In genomic region chr1:94183876-94184275, GRCm38 (mm10) we compare ENCODE assay signal across 24 mouse cellular contexts.
DNase-seq lines count a peak whose midpoint lies in the region; ATAC-seq and TF ChIP-seq lines count a peak whose summit lies in the region.
"Had no signal": no experiment of that assay in that cellular context is flagged by ENCODE, and none has a peak within 500 bp of the region (broad histone marks: within the 10 kb centered on the region; RNA-seq: fewer than 3 reads in every experiment).

No protein-coding gene starts in this region.

- intact Hi-C loops in left cerebral cortex, postnatal 25 days (cut with DNase I) = loop anchor here (5.0 kb wide), 1 partner anchor 863 kb away; no protein-coding TSS in a partner anchor
- intact Hi-C loops in gastrocnemius, postnatal 36 days (cut with DNase I) = no loop called here

- H3K4me2 ChIP-seq in forebrain, embryonic 16.5 days (ENCODE audit: low read length) = no peak overlapping the region
- H3K4me2 ChIP-seq: hindbrain, embryonic 14.5 days; intestine, embryonic 15.5 days; kidney, embryonic 15.5 days; limb, embryonic 12.5 days; liver, embryonic 12.5 days; neural tube, embryonic 15.5 days had no signal

- H3K4me3 ChIP-seq in layer of hippocampus, adult 2 months = no peak overlapping the region
- H3K4me3 ChIP-seq in forebrain, embryonic 16.5 days (replicated peaks; ENCODE audit: low read length) = no peak overlapping the region
- H3K4me3 ChIP-seq: heart, adult 2 months; intestine, embryonic 15.5 days; kidney, embryonic 15.5 days; limb, embryonic 12.5 days; liver, embryonic 12.5 days; megakaryocyte, embryonic 14.5 days; neural tube, embryonic 15.5 days had no signal

- ATAC-seq in forebrain, embryonic 16.5 days = peak; percentile 86
- ATAC-seq: intestine, embryonic 15.5 days; liver, embryonic 12.5 days had no signal

- WGBS in forebrain, embryonic 16.5 days = 49% methylated on average over 2 of the region's 2 CpGs

- no peak for TF ChIP-seq CTCF in layer of hippocampus, adult 2 months (conservative IDR thresholded peaks at IDR 0.05)
- TF ChIP-seq CTCF in brain, embryonic 14.5 days (IDR thresholded peaks at IDR 0.05; ENCODE audit: borderline replicate concordance, extremely low read depth, insufficient read depth, insufficient read length) = no peak

- no peak overlapping the region for H3K27ac ChIP-seq in layer of hippocampus, adult 2 months
- no peak overlapping the region for H3K27ac ChIP-seq in forebrain, embryonic 16.5 days (ENCODE audit: low read length)
- H3K27ac ChIP-seq: heart, adult 2 months; hindbrain, embryonic 14.5 days; intestine, embryonic 15.5 days; kidney, embryonic 15.5 days; limb, embryonic 12.5 days; liver, embryonic 12.5 days; neural tube, embryonic 15.5 days had no signal

- no peaks in the 10 kb centered on the region for H3K27me3 ChIP-seq in forebrain, embryonic 16.5 days (replicated peaks; ENCODE audit: control insufficient read depth, insufficient read depth, low read length)
- H3K27me3 ChIP-seq: intestine, embryonic 15.5 days; kidney, embryonic 15.5 days; limb, embryonic 12.5 days; liver, embryonic 12.5 days; megakaryocyte, embryonic 14.5 days; neural tube, embryonic 15.5 days had no signal

- H3K9ac ChIP-seq in forebrain, embryonic 16.5 days (replicated peaks; ENCODE audit: low read depth, low read length) = no peak overlapping the region
- H3K9ac ChIP-seq: hindbrain, embryonic 14.5 days; intestine, embryonic 15.5 days; kidney, embryonic 15.5 days; limb, embryonic 12.5 days; liver, embryonic 12.5 days; neural tube, embryonic 15.5 days had no signal

- no peaks in the 10 kb centered on the region for H3K36me3 ChIP-seq in forebrain, embryonic 16.5 days (ENCODE audit: control insufficient read depth, insufficient read depth)
- H3K36me3 ChIP-seq: intestine, embryonic 15.5 days; kidney, embryonic 15.5 days; limb, embryonic 12.5 days; liver, embryonic 12.5 days; neural tube, embryonic 15.5 days had no signal

- H3K9me3 ChIP-seq in forebrain, embryonic 16.5 days (ENCODE audit: control insufficient read depth, low read length) = no peaks in the 10 kb centered on the region
- H3K9me3 ChIP-seq: intestine, embryonic 15.5 days; kidney, embryonic 15.5 days; limb, embryonic 12.5 days; liver, embryonic 12.5 days; neural tube, embryonic 15.5 days had no signal

- TF ChIP-seq POLR2A in brain, embryonic 14.5 days (IDR thresholded peaks at IDR 0.05; ENCODE audit: borderline replicate concordance, extremely low read depth, insufficient read depth, insufficient read length, poor library complexity, severe bottlenecking) = no peak

- DNase-seq in layer of hippocampus, adult 2 months (ENCODE audit: low spot score in 2 of 2) = peak; percentile 13 to 19
- DNase-seq in layer of hippocampus, postnatal 36 days = no peak
- peak; percentile 62 for DNase-seq in brain, embryonic 14.5 days (ENCODE audit: low read depth)
- DNase-seq in left cerebral cortex, postnatal 25 days (ENCODE audit: low spot score in 2 of 2) = peak; percentile 6 to 83
- DNase-seq in kidney, adult 11 months = no peak
- DNase-seq in gastrocnemius, postnatal 36 days = no peak
- no peak for DNase-seq in kidney, adult 9 months
- DNase-seq: adrenal gland, adult 2 months; cerebellum, postnatal 10 days; embryo, embryonic 11 days; gastrocnemius, postnatal 14 days; heart, adult 2 months; heart, postnatal 36 days; lung, adult 2 months; midbrain, embryonic 14.5 days; thymus, adult 18-20 months had no signal

- no peaks in the 10 kb centered on the region for H3K4me1 ChIP-seq in forebrain, embryonic 16.5 days (replicated peaks; ENCODE audit: control insufficient read depth, insufficient read depth, low read length)
- H3K4me1 ChIP-seq: intestine, embryonic 15.5 days; kidney, embryonic 15.5 days; limb, embryonic 12.5 days; liver, embryonic 12.5 days; megakaryocyte, embryonic 14.5 days; neural tube, embryonic 15.5 days had no signal

Comparison
In these comparisons a context has a peak if more than half of its experiments do, and no peak if none do; other contexts are left out.
1. DNase-seq: peak in layer of hippocampus, adult 2 months (2 of 2), brain, embryonic 14.5 days (single experiment) and left cerebral cortex, postnatal 25 days (2 of 2); none in layer of hippocampus, postnatal 36 days (0 of 2), kidney, adult 11 months (single experiment), gastrocnemius, postnatal 36 days (0 of 2) and kidney, adult 9 months (single experiment).